Mouse (Mus musculus): Measurements from ENCODE around the gene Dzip3. TPM values are rescaled to one million over a fixed set of nuclear protein-coding genes. Genes with fewer than 3 reads are reported as not detected.

Dzip3 gene
- total RNA-seq (2021): 10 to 100 TPM; 78.3 to 85.7 TPM
- long read RNA-seq, experiment 1, full-length matches to known transcripts: 9 of 29 reads
- long read RNA-seq, experiment 1, partial matches to known transcripts: 3 of 29 reads
- long read RNA-seq, experiment 1, other reads (novel, unspliced or antisense): 17 of 29 reads
- long read RNA-seq, experiment 2, full-length matches to known transcripts: 4 of 9 reads
- long read RNA-seq, experiment 2, partial matches to known transcripts: 1 of 9 reads
- long read RNA-seq, experiment 2, other reads (novel, unspliced or antisense): 4 of 9 reads

- peak; percentile 84 to 88 for DNase-seq (ENCODE audit: low spot score in 2 of 2)
These were observed at the start of gene Dzip3, which contains the start of gene Cip2a for GRCm38 (mm10) chr16:48993559-48994342. Dzip3 (minus strand) TSS chr16:48994165. Cip2a (plus strand) TSS chr16:48994185.

- DNase-seq (ENCODE audit: low spot score in 2 of 2): no peak
These were observed 46.7 kb upstream of the Dzip3 start for GRCm38 (mm10) chr16:49040554-49041221.

- no peak for DNase-seq (ENCODE audit: low spot score in 2 of 2)
These were observed 43.8 kb upstream of the Dzip3 start for GRCm38 (mm10) chr16:49037771-49038170.

- DNase-seq (ENCODE audit: low spot score in 2 of 2): no peak
These were observed 41.9 kb upstream of the Dzip3 start for GRCm38 (mm10) chr16:49035852-49036251.

- no peak for DNase-seq (ENCODE audit: low spot score in 2 of 2)
These were observed 22.8 kb upstream of the Dzip3 start for GRCm38 (mm10) chr16:49016620-49017332.

GRCm38 (mm10) chr16:49004151-49004550, 10.2 kb upstream of the Dzip3 start:
- DNase-seq (ENCODE audit: low spot score in 2 of 2): peak in 1 of 2 experiments; percentile 11

GRCm38 (mm10) chr16:48994343-48994693, 353 bp upstream of the Dzip3 start:
- DNase-seq (ENCODE audit: low spot score in 2 of 2): no peak

- DNase-seq (ENCODE audit: low spot score in 2 of 2): no peak
These were observed 770 bp downstream of the Dzip3 start for GRCm38 (mm10) chr16:48993231-48993558.

GRCm38 (mm10) chr16:48992437-48993230, 1.3 kb downstream of the Dzip3 start:
- DNase-seq (ENCODE audit: low spot score in 2 of 2): no peak

GRCm38 (mm10) chr16:48989700-48990099, 4.3 kb downstream of the Dzip3 start:
- DNase-seq (ENCODE audit: low spot score in 2 of 2): no peak

- no peak for DNase-seq (ENCODE audit: low spot score in 2 of 2)
These were observed 8.8 kb downstream of the Dzip3 start for GRCm38 (mm10) chr16:48985034-48985627.

- no peak for DNase-seq (ENCODE audit: low spot score in 2 of 2)
These were observed 14.0 kb downstream of the Dzip3 start for GRCm38 (mm10) chr16:48979965-48980364.

GRCm38 (mm10) chr16:48973548-48973947, 20.4 kb downstream of the Dzip3 start:
- no peak for DNase-seq (ENCODE audit: low spot score in 2 of 2)

GRCm38 (mm10) chr16:48972996-48973395, 21.0 kb downstream of the Dzip3 start:
- no peak for DNase-seq (ENCODE audit: low spot score in 2 of 2)

GRCm38 (mm10) chr16:48941805-48942204, 52.2 kb downstream of the Dzip3 start:
- peak in 1 of 2 experiments; percentile 7 for DNase-seq (ENCODE audit: low spot score in 2 of 2)

- no peak for DNase-seq (ENCODE audit: low spot score in 2 of 2)
These were observed 70.2 kb downstream of the Dzip3 start for GRCm38 (mm10) chr16:48923724-48924123.

GRCm38 (mm10) chr16:48913206-48913605, 80.8 kb downstream of the Dzip3 start:
- DNase-seq (ENCODE audit: low spot score in 2 of 2): no peak

- DNase-seq (ENCODE audit: low spot score in 2 of 2): no peak
These were observed 82.8 kb downstream of the Dzip3 start for GRCm38 (mm10) chr16:48911184-48911583.

- no peak for DNase-seq (ENCODE audit: low spot score in 2 of 2)
These were observed 94.1 kb downstream of the Dzip3 start for GRCm38 (mm10) chr16:48899868-48900267.

- DNase-seq (ENCODE audit: low spot score in 2 of 2): no peak
These were observed 103.2 kb downstream of the Dzip3 start for GRCm38 (mm10) chr16:48890733-48891132.

All from left cerebral cortex, adult 18-20 months (tissue).